Mouse (Mus musculus) cortical plate, adult 2 months (tissue): ENCODE measurements around the gene Ninj1. TPM values are rescaled to one million over a fixed set of nuclear protein-coding genes. Genes with fewer than 3 reads are reported as not detected.
A peak's percentile ranks its signal among the peaks of the same experiment; 100 is the strongest.

Source experiments
- H3K27ac ChIP-seq: fragments of 200-500 bp; 2 replicates; pipeline ENCODE4 v1.5.1; 2012; ENCODE audit warnings: low read length, control low read depth, inconsistent platforms; ENCODE audit not compliant: insufficient read depth
- H3K4me1 ChIP-seq: fragments of 200-500 bp; 2 replicates; pipeline ENCODE4 v1.6.1; 2011; ENCODE audit warnings: low read length; ENCODE audit not compliant: control insufficient read depth, insufficient read depth
- H3K4me3 ChIP-seq: fragments of 200-500 bp; 2 replicates; pipeline ENCODE4 v1.5.1; 2011; ENCODE audit warnings: mild to moderate bottlenecking, low read length, control low read depth; ENCODE audit not compliant: insufficient read depth
- CTCF ChIP-seq: fragments of 200-500 bp; IDR thresholded peaks from 2 replicates; pipeline ENCODE4 v1.5.1; 2011; ENCODE audit warnings: mild to moderate bottlenecking, control low read depth, low read length; ENCODE audit not compliant: insufficient read depth; ENCODE audit errors: extremely low read depth
- POLR2A ChIP-seq: fragments of 200-500 bp; IDR thresholded peaks from 2 replicates; pipeline ENCODE4 v1.6.1; 2011; ENCODE audit warnings: mild to moderate bottlenecking, low read length, control low read depth; ENCODE audit not compliant: insufficient read depth; ENCODE audit errors: extremely low read depth
- polyA plus RNA-seq: library from polyadenylated mRNA; depleted of rRNA; stranded (reverse); fragments of >200 nt; gene quantifications from 2 replicates; pipeline ENCODE4 v1.2.3, GENCODE M21; 2012

Gene Ninj1
- polyA plus RNA-seq, 1 experiment: 50.2 TPM

GRCm38 (mm10) chr13:49147007-49147857 is 40.1 kb upstream of the Ninj1 start:
- TF ChIP-seq POLR2A: no peak
- TF ChIP-seq CTCF: no peak
- peaks cover 6% of the 10 kb centered on the region; the same call in 1 of the 2 replicates for H3K4me1 ChIP-seq
- H3K4me3 ChIP-seq: peak overlapping the region; percentile 89
- H3K27ac ChIP-seq: peak overlapping the region; percentile 30

GRCm38 (mm10) chr13:49147858-49148226 is 39.4 kb upstream of the Ninj1 start, which contains the start of gene Wnk2:
Wnk2 (minus strand) TSS chr13:49148014.
- TF ChIP-seq CTCF (no peak), POLR2A (peak; percentile 44; the same call in 1 of the 2 replicates)
- Histone ChIP-seq H3K4me1 (peaks cover 6% of the 10 kb centered on the region; the same call in 1 of the 2 replicates), H3K27ac (peak within 1 kb of the TSS; percentile 30), H3K4me3 (peak within 1 kb of the TSS; percentile 89)

DNA sequence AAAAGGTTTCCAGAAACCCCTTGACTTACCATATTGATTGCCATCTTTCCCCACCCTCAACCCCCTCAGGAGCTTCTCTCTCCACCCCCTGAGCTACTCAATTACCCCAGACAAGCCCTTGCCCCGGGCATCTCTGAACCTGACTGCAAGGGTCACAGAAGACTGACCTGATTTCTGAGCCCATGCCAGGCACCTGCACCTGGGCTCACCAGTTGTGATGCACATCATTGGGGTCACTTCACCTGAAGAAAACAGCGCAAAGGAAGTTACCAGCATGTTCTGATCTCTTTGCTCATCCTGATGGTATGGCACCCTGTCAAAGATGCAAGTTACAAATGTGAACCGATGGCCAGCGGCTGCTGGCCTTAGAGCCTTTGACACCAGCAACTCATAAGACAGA is 38.6 kb upstream of the Ninj1 start:
- no peak for TF ChIP-seq CTCF
- no peak for TF ChIP-seq POLR2A
- Histone ChIP-seq H3K4me3 (no peak overlapping the region), H3K27ac (no peak overlapping the region), H3K4me1 (peaks cover 2% of the 10 kb centered on the region; the same call in 1 of the 2 replicates)

DNA sequence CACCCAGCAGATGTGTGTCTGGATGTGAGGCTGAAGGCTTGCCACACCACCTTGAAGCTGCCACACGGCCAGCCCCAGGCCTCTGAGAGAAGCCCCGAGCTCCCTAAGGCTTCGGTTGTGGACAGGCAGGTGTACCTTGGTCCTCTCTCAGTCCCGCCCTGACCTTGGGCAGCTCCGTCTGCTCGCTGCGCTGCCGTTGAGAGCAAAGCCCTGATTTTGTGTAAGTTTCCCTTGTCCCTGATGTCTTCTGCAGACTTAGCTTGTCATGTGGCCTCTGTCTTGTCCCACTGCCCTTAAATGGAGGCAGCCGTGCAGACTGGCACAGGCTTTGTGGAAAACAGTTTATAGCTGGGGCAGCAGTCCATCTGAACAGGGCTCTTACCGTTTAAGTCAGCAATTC is 33.3 kb upstream of the Ninj1 start:
- H3K4me1 ChIP-seq: no peaks in the 10 kb centered on the region
- H3K4me3 ChIP-seq: no peak overlapping the region
- TF ChIP-seq CTCF (no peak), POLR2A (no peak)
- no peak overlapping the region for H3K27ac ChIP-seq

GRCm38 (mm10) chr13:49154621-49155020 is 32.7 kb upstream of the Ninj1 start:
- TF ChIP-seq POLR2A: no peak
- TF ChIP-seq CTCF: no peak
- Histone ChIP-seq H3K4me3 (no peak overlapping the region), H3K27ac (no peak overlapping the region), H3K4me1 (no peaks in the 10 kb centered on the region)

DNA sequence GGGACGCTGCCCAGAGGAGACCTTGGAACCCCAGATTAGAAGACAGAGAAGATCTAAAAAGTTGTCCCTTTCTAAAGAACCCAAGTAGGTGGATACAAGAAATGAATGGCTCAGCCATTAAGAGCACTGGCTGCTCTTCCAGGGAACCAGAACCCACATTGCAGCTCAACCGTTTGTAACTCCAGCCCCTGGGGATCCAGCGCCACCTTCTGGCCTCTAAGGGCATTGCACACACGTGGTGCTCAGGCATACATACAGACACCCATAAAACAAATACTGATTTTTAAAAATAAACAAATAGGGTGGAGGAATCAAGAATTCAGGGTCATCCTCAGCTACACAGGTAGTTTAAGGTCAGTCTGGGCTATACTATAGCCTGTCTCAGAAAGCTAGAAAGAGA is 30.6 kb upstream of the Ninj1 start:
- Histone ChIP-seq H3K4me1 (no peaks in the 10 kb centered on the region), H3K4me3 (no peak overlapping the region), H3K27ac (no peak overlapping the region)
- TF ChIP-seq CTCF (no peak), POLR2A (no peak)

- Histone ChIP-seq H3K4me1 (no peaks in the 10 kb centered on the region), H3K27ac (no peak overlapping the region), H3K4me3 (no peak overlapping the region)
- TF ChIP-seq POLR2A (no peak), CTCF (no peak)
Measured at GRCm38 (mm10) chr13:49158040-49158713, 29.1 kb upstream of the Ninj1 start.

GRCm38 (mm10) chr13:49161236-49161635 is 26.0 kb upstream of the Ninj1 start:
- Histone ChIP-seq H3K4me1 (no peaks in the 10 kb centered on the region), H3K27ac (no peak overlapping the region), H3K4me3 (no peak overlapping the region)
- TF ChIP-seq CTCF: no peak
- no peak for TF ChIP-seq POLR2A

DNA sequence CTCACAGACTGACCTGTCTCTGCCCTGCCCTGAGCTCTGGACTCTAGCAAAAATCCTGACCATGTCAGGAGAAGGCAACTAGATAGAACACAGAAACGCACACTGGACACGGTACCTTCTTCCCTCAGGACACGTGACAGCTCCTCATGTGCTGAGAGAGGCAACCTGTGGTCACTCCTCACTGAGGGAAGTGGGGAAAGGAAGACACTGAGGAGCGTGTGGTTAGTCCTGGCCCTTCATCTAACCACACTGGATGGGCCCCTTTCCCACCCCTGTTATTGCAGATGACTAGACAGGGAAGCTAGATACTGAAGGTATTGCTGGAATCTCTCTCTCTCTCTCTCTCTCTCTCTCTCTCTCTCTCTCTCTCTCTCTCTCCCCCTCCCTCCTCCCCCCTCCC is 24.6 kb upstream of the Ninj1 start:
- no peak for TF ChIP-seq CTCF
- no peak for TF ChIP-seq POLR2A
- no peak overlapping the region for H3K4me3 ChIP-seq
- no peak overlapping the region for H3K27ac ChIP-seq
- no peaks in the 10 kb centered on the region for H3K4me1 ChIP-seq
